Mouse (Mus musculus): Measurements from ENCODE around the gene Hist1h4m. TPM values are rescaled to one million over a fixed set of nuclear protein-coding genes. Genes with fewer than 3 reads are reported as not detected.
"Not testable (repeated sequence)": the region's sequence is repeated elsewhere in the genome, so short reads cannot be mapped to it uniquely, and the experiment has no call there.

The Hist1h4m gene
- polyA plus RNA-seq, 1 experiment, result not detected

GRCm38 (mm10) chr13:21789925-21790324, 21.6 kb upstream of the Hist1h4m start:
- Histone ChIP-seq H3K27ac (ENCODE audit: control insufficient read depth, insufficient read depth, low read depth, low read length) (no peak overlapping the region), H3K4me3 (ENCODE audit: control insufficient read depth, low read depth, low read length) (peak overlapping the region; percentile 63), H3K4me1 (ENCODE audit: control insufficient read depth, insufficient read depth, low read length) (peaks cover 2% of the 10 kb centered on the region; the same call in 1 of the 2 replicates), H3K36me3 (ENCODE audit: control insufficient read depth, insufficient read depth, low read length) (no peaks in the 10 kb centered on the region), H3K27me3 (ENCODE audit: control insufficient read depth, insufficient read depth, low read length) (no peaks in the 10 kb centered on the region)
- no peak for TF ChIP-seq POLR2A (IDR thresholded peaks at IDR 0.05; ENCODE audit: control insufficient read depth, low read depth, low read length)
- no peak for TF ChIP-seq CTCF (IDR thresholded peaks at IDR 0.05; ENCODE audit: control insufficient read depth, insufficient read depth, insufficient replicate concordance, low read depth, low read length)

- Histone ChIP-seq H3K27ac (ENCODE audit: control insufficient read depth, insufficient read depth, low read depth, low read length) (no peak overlapping the region), H3K27me3 (ENCODE audit: control insufficient read depth, insufficient read depth, low read length) (no peaks in the 10 kb centered on the region), H3K4me3 (ENCODE audit: control insufficient read depth, low read depth, low read length) (peak overlapping the region; percentile 71), H3K4me1 (ENCODE audit: control insufficient read depth, insufficient read depth, low read length) (peaks cover 2% of the 10 kb centered on the region; the same call in 1 of the 2 replicates), H3K36me3 (ENCODE audit: control insufficient read depth, insufficient read depth, low read length) (no peaks in the 10 kb centered on the region)
- no peak for TF ChIP-seq POLR2A (IDR thresholded peaks at IDR 0.05; ENCODE audit: control insufficient read depth, low read depth, low read length)
- TF ChIP-seq CTCF (IDR thresholded peaks at IDR 0.05; ENCODE audit: control insufficient read depth, insufficient read depth, insufficient replicate concordance, low read depth, low read length), result no peak
Measured at GRCm38 (mm10) chr13:21790601-21791283, 20.8 kb upstream of the Hist1h4m start.

- H3K27me3 ChIP-seq (ENCODE audit: control insufficient read depth, insufficient read depth, low read length), result no peaks in the 10 kb centered on the region
- TF ChIP-seq CTCF (IDR thresholded peaks at IDR 0.05; ENCODE audit: control insufficient read depth, insufficient read depth, insufficient replicate concordance, low read depth, low read length) (no peak), POLR2A (IDR thresholded peaks at IDR 0.05; ENCODE audit: control insufficient read depth, low read depth, low read length) (no peak)
- H3K4me3 ChIP-seq (ENCODE audit: control insufficient read depth, low read depth, low read length), result no peak overlapping the region
- H3K27ac ChIP-seq (ENCODE audit: control insufficient read depth, insufficient read depth, low read depth, low read length), result no peak overlapping the region
- no peaks in the 10 kb centered on the region for H3K36me3 ChIP-seq (ENCODE audit: control insufficient read depth, insufficient read depth, low read length)
- H3K4me1 ChIP-seq (ENCODE audit: control insufficient read depth, insufficient read depth, low read length), result peaks cover 2% of the 10 kb centered on the region; the same call in 1 of the 2 replicates
Measured at GRCm38 (mm10) chr13:21795584-21795983, 16.0 kb upstream of the Hist1h4m start.

- not testable (repeated sequence) for H3K4me3 ChIP-seq (ENCODE audit: control insufficient read depth, low read depth, low read length); H3K27ac ChIP-seq (ENCODE audit: control insufficient read depth, insufficient read depth, low read depth, low read length); H3K36me3 ChIP-seq (ENCODE audit: control insufficient read depth, insufficient read depth, low read length); H3K27me3 ChIP-seq (ENCODE audit: control insufficient read depth, insufficient read depth, low read length); H3K4me1 ChIP-seq (ENCODE audit: control insufficient read depth, insufficient read depth, low read length)
Measured at GRCm38 (mm10) chr13:21797163-21797562, 14.4 kb upstream of the Hist1h4m start.

- H3K4me1 ChIP-seq (ENCODE audit: control insufficient read depth, insufficient read depth, low read length); H3K27me3 ChIP-seq (ENCODE audit: control insufficient read depth, insufficient read depth, low read length); H3K27ac ChIP-seq (ENCODE audit: control insufficient read depth, insufficient read depth, low read depth, low read length); H3K36me3 ChIP-seq (ENCODE audit: control insufficient read depth, insufficient read depth, low read length); H3K4me3 ChIP-seq (ENCODE audit: control insufficient read depth, low read depth, low read length): not testable (repeated sequence)
Measured at GRCm38 (mm10) chr13:21803058-21803457, 8.5 kb upstream of the Hist1h4m start.

- H3K4me3 ChIP-seq (ENCODE audit: control insufficient read depth, low read depth, low read length); H3K27ac ChIP-seq (ENCODE audit: control insufficient read depth, insufficient read depth, low read depth, low read length); H3K36me3 ChIP-seq (ENCODE audit: control insufficient read depth, insufficient read depth, low read length); H3K27me3 ChIP-seq (ENCODE audit: control insufficient read depth, insufficient read depth, low read length); H3K4me1 ChIP-seq (ENCODE audit: control insufficient read depth, insufficient read depth, low read length): not testable (repeated sequence)
Measured at GRCm38 (mm10) chr13:21810073-21810472, 1.5 kb upstream of the Hist1h4m start, which contains the start of the genes Hist1h2bq and Hist1h2ao. TSS of gene Hist1h2bq (minus strand) at chr13:21810197. TSS of gene Hist1h2ao (plus strand) at chr13:21810465.

GRCm38 (mm10) chr13:21811074-21811473, 472 bp upstream of the Hist1h4m start:
- not testable (repeated sequence) for H3K36me3 ChIP-seq (ENCODE audit: control insufficient read depth, insufficient read depth, low read length); H3K4me3 ChIP-seq (ENCODE audit: control insufficient read depth, low read depth, low read length); H3K27ac ChIP-seq (ENCODE audit: control insufficient read depth, insufficient read depth, low read depth, low read length); H3K27me3 ChIP-seq (ENCODE audit: control insufficient read depth, insufficient read depth, low read length); H3K4me1 ChIP-seq (ENCODE audit: control insufficient read depth, insufficient read depth, low read length)

- H3K36me3 ChIP-seq (ENCODE audit: control insufficient read depth, insufficient read depth, low read length); H3K4me3 ChIP-seq (ENCODE audit: control insufficient read depth, low read depth, low read length); H3K27ac ChIP-seq (ENCODE audit: control insufficient read depth, insufficient read depth, low read depth, low read length); H3K27me3 ChIP-seq (ENCODE audit: control insufficient read depth, insufficient read depth, low read length); H3K4me1 ChIP-seq (ENCODE audit: control insufficient read depth, insufficient read depth, low read length): not testable (repeated sequence)
Measured at GRCm38 (mm10) chr13:21812092-21812491, 546 bp downstream of the Hist1h4m start.

- H3K27ac ChIP-seq (ENCODE audit: control insufficient read depth, insufficient read depth, low read depth, low read length); H3K27me3 ChIP-seq (ENCODE audit: control insufficient read depth, insufficient read depth, low read length); H3K36me3 ChIP-seq (ENCODE audit: control insufficient read depth, insufficient read depth, low read length); H3K4me3 ChIP-seq (ENCODE audit: control insufficient read depth, low read depth, low read length); H3K4me1 ChIP-seq (ENCODE audit: control insufficient read depth, insufficient read depth, low read length): not testable (repeated sequence)
Measured at GRCm38 (mm10) chr13:21820082-21820890, 8.7 kb downstream of the Hist1h4m start.

Measured in testis, adult 2 months (tissue).